Mouse (Mus musculus): ENCODE data around the gene Ncor2. TPM values are rescaled to one million over a fixed set of nuclear protein-coding genes. Genes with fewer than 3 reads are reported as not detected.

Ncor2 gene
- total and polyA plus RNA-seq, 3 experiments, result 5.0 to 46.8 TPM; not detected in 1

DNA sequence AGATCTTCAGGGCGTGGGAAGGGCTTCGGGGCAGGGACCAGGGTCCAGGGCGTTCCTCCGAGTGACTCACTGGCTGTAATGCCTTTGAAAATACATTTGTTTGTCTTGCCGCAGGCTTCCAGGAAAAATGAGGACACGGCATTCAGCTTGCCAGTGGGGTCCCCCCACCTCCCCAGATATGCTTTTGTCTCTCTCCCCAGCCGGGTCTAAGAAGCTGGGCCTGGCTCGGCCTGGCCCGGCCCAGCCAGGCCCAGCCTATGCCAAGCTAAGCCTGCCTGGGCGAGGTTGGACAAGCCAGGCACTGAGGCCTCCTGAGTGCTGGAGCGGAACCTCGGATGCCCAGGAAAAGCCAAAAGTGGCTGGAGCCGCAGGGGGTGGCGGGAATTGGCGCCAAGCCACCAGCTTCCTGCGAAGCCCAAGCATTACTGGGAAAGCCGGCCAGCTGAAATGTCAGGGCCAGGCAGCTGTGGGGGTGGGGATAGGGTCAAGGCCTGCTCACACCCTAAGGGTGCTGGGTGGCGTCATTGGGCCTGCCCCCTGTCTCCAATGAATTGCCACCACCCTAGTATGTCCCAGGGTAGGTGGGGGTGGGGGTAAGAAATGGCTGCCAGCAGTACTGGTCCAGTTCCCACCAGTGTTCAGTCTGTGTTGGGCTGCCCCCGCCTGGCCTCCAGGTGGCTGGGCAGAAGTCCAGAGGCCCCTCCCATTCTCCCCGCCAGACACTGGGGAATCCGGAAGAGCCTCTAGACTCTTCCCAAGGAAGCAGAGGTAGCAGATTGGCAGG lies 97.5 kb downstream of the Ncor2 start:
- H3K27me3 ChIP-seq (ENCODE audit: control insufficient read depth in 1 of 2, insufficient read depth in 2 of 2, low read length in 2 of 2), result no peaks in the 10 kb centered on the region
- TF ChIP-seq TBP (IDR thresholded peaks at IDR 0.05; ENCODE audit: low read depth, low read length) (no peak), MEF2A (IDR thresholded peaks at IDR 0.05; ENCODE audit: extremely low read depth, insufficient replicate concordance, low read depth, low read length, poor library complexity, severe bottlenecking) (no peak), ZKSCAN1 (IDR thresholded peaks at IDR 0.05; ENCODE audit: low read depth, low read length) (no peak), RCOR1 (IDR thresholded peaks at IDR 0.05; ENCODE audit: low read depth, low read length) (no peak), ELF1 (IDR thresholded peaks at IDR 0.05; ENCODE audit: low read depth, low read length) (no peak), HCFC1 (IDR thresholded peaks at IDR 0.05; ENCODE audit: low read depth, low read length) (no peak), E2F4 (IDR thresholded peaks at IDR 0.05; ENCODE audit: borderline replicate concordance, low read depth, low read length) (no peak), KAT2A (conservative IDR thresholded peaks at IDR 0.05; ENCODE audit: low read depth, low read length) (no peak), MYB (IDR thresholded peaks at IDR 0.05; ENCODE audit: low read depth, low read length) (no peak), MAZ (IDR thresholded peaks at IDR 0.05; ENCODE audit: low read depth, low read length) (no peak), SIN3A (IDR thresholded peaks at IDR 0.05; ENCODE audit: low read length) (no peak), CHD1 (IDR thresholded peaks at IDR 0.05; ENCODE audit: low read depth, low read length) (no peak), NRF1 (IDR thresholded peaks at IDR 0.05; ENCODE audit: insufficient read depth, low read depth, low read length, poor library complexity, severe bottlenecking) (no peak), POLR2AphosphoS5 (IDR thresholded peaks at IDR 0.05; ENCODE audit: borderline replicate concordance, low read depth, low read length) (no peak), MAFK (IDR thresholded peaks at IDR 0.05; ENCODE audit: borderline replicate concordance, low read depth, low read length) (no peak)
- no peak for DNase-seq (ENCODE audit: low read depth, low spot score)
- H3K4me1 ChIP-seq (ENCODE audit: control insufficient read depth in 1 of 2, insufficient read depth in 2 of 2, low read length in 2 of 2), result no peaks in the 10 kb centered on the region
- no peaks in the 10 kb centered on the region for H3K79me2 ChIP-seq (ENCODE audit: control insufficient read depth, insufficient read depth, low read length, poor library complexity)
- H3K4me3 ChIP-seq (ENCODE audit: control insufficient read depth in 1 of 2, insufficient read depth in 1 of 2, low read depth in 2 of 2, low read length in 2 of 2), result no peak overlapping the region
- H3K9me3 ChIP-seq (replicated peaks; ENCODE audit: insufficient read depth, low read length), result no peaks in the 10 kb centered on the region
- no peak overlapping the region for H3K27ac ChIP-seq (ENCODE audit: control insufficient read depth, low read depth, low read length)
- H3K36me3 ChIP-seq (ENCODE audit: control insufficient read depth in 1 of 2, insufficient read depth in 2 of 2, low read length in 2 of 2), result no peaks in the 10 kb centered on the region; a peak in 1 of 4 replicates
- no peak overlapping the region for H3K9ac ChIP-seq (ENCODE audit: control insufficient read depth, low read depth, low read length, poor library complexity, severe bottlenecking)

- Histone ChIP-seq H3K27ac (ENCODE audit: control insufficient read depth, low read depth, low read length) (no peak overlapping the region), H3K27me3 (ENCODE audit: control insufficient read depth in 1 of 2, insufficient read depth in 2 of 2, low read length in 2 of 2) (no peaks in the 10 kb centered on the region), H3K9ac (ENCODE audit: control insufficient read depth, low read depth, low read length, poor library complexity, severe bottlenecking) (no peak overlapping the region), H3K4me3 (ENCODE audit: control insufficient read depth in 1 of 2, insufficient read depth in 1 of 2, low read depth in 2 of 2, low read length in 2 of 2) (no peak overlapping the region), H3K79me2 (ENCODE audit: control insufficient read depth, insufficient read depth, low read length, poor library complexity) (no peaks in the 10 kb centered on the region), H3K4me1 (ENCODE audit: control insufficient read depth in 1 of 2, insufficient read depth in 2 of 2, low read length in 2 of 2) (no peaks in the 10 kb centered on the region), H3K36me3 (ENCODE audit: control insufficient read depth in 1 of 2, insufficient read depth in 2 of 2, low read length in 2 of 2) (no peaks in the 10 kb centered on the region; a peak in 1 of 4 replicates), H3K9me3 (replicated peaks; ENCODE audit: insufficient read depth, low read length) (no peaks in the 10 kb centered on the region)
- no peak for TF ChIP-seq TAL1 (IDR thresholded peaks at IDR 0.05; ENCODE audit: low read length)
- no peak for TF ChIP-seq MYB (IDR thresholded peaks at IDR 0.05; ENCODE audit: low read depth, low read length)
- TF ChIP-seq BHLHE40 (IDR thresholded peaks at IDR 0.05; ENCODE audit: borderline replicate concordance, low read depth, low read length), result no peak
- TF ChIP-seq CHD1 (IDR thresholded peaks at IDR 0.05; ENCODE audit: low read depth, low read length), result no peak
- no peak for TF ChIP-seq JUND (IDR thresholded peaks at IDR 0.05; ENCODE audit: low read depth, low read length)
- TF ChIP-seq HCFC1 (IDR thresholded peaks at IDR 0.05; ENCODE audit: low read depth, low read length), result no peak
- TF ChIP-seq POLR2AphosphoS2 (IDR thresholded peaks at IDR 0.05; ENCODE audit: low read length), result no peak
- no peak for TF ChIP-seq MXI1 (IDR thresholded peaks at IDR 0.05; ENCODE audit: low read depth, low read length)
- TF ChIP-seq MAX (IDR thresholded peaks at IDR 0.05; ENCODE audit: low read length), result no peak
- TF ChIP-seq KAT2A (conservative IDR thresholded peaks at IDR 0.05; ENCODE audit: low read depth, low read length), result no peak
- no peak for TF ChIP-seq MAFK (IDR thresholded peaks at IDR 0.05; ENCODE audit: borderline replicate concordance, low read depth, low read length)
- TF ChIP-seq ETS1 (IDR thresholded peaks at IDR 0.05; ENCODE audit: low read depth, low read length), result no peak
- no peak for TF ChIP-seq CTCF (IDR thresholded peaks at IDR 0.05 in 2 of 3, conservative IDR thresholded peaks at IDR 0.05 in 1 of 3; ENCODE audit: control insufficient read depth in 1 of 3, insufficient read depth in 1 of 3, low read depth in 2 of 3, low read length in 3 of 3, poor library complexity in 1 of 3, severe bottlenecking in 1 of 3)
- no peak for DNase-seq (ENCODE audit: low read depth, low spot score)
These were observed 98.2 kb downstream of the Ncor2 start for GRCm38 (mm10) chr5:125080787-125081317.
